Mouse (Mus musculus): ENCODE measurements around the gene Gm5065.

Gene Gm5065
- long read RNA-seq, experiment 1, result 0 reads
- long read RNA-seq, experiment 2, result 0 reads

DNA sequence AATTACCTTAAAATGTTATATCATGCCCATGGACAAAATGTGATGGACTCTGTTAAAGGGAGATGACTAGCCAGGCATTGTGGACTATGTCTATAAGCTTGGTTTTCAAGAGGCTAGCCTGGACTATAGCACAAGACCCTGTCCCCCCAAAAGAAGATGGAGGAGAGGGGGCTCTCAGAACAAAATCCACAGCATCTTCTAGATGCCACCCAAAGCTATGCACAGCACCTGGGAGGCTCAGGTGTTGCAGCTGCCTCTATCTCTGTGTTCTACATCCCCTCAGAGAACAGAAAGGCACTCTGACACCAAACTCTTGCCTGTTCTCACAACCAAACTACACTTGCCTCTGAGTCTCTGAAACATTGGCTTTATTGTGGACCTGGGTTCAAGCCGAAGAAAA lies at the start of gene Gm5065:
Gm5065 (plus strand) TSS at position 301 of the 400 bp plus-strand sequence.
- intact Hi-C loops (cut with DNase I), result no loop called here

DNA sequence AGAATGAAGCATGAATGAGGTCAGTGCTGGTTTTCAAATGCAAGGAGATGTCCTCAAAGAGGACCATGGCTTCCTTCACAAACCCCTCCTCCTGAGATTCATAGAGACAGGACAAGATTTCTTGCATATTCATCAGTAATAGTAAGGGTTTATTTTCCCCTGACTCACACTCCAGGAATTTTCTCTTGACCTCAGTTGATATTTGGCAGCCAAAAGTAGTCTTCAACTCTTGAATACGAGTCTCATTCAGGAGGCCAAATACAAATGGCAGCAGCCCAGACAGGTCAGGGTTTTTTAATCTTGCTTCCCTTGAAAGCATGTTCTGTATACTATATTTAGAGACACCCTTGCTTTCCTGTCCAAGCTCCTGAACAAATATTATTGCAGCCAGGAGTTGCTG lies 22.8 kb upstream of the Gm5065 start:
- intact Hi-C loops (cut with DNase I), result no loop called here

DNA sequence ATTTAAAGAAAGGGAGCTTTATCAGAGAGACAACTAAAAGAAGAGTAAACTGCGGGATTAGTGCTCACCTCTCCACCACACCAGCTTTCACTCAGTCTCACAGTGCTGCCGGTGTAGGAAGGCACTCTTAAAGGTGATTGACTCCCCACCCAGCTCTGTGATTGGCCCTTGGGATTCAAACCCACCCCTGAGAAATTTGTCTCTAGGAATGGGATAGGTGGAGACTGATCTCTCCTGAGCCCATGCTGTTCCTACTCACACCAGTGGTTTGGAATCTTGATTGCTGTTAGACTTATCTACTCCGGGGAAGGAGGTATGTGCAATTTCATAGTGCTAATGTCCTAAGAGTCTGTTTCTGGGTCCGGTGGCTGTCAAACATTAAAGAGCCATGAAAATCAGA lies 598 bp downstream of the Gm5065 start, which contains the start of gene Nlrp2:
Nlrp2 (minus strand) TSS at position 101 of the 400 bp plus-strand sequence.
- intact Hi-C loops (cut with DNase I), result no loop called here

DNA sequence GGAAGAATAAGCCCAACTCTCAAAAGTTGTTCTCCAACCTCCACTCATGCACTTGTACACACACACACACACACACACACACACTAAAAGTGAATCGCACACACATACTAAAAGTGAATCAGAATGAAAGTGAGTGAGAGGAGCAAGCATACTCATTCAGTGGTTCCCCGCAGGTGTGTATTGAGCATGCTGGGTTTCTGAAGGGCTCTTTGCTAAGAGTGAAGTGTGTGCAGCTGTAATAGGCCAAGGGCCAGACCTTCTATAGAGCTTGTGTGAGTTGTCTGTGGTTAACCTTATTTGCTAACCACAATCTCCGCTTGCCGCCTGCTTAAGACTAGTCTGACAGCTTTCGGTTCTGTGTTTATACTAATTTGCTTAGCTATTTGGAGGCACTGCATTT lies 13.3 kb downstream of the Gm5065 start:
- intact Hi-C loops (cut with DNase I), result no loop called here

DNA sequence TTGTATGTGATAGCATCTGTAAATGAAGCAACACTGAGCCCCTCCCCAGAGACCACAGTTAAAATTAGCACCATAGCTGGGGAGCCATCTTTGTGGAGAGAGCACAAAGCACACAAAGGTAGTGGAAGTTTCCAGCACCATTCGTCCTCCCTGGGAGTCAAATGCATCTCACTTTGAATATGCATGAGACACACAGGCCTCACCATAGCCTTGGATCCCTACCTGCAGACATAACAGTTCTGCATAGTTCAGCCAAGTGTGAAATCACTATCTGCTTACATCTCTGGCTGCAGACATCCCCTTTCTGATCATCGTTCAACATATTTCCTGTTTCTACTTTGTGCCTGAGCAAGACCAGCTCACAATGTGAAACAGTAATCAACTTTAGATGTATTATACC lies 16.4 kb downstream of the Gm5065 start:
- intact Hi-C loops (cut with DNase I), result loop anchor here (2.0 kb wide), 1 partner anchor 30 kb away; no protein-coding TSS in a partner anchor

DNA sequence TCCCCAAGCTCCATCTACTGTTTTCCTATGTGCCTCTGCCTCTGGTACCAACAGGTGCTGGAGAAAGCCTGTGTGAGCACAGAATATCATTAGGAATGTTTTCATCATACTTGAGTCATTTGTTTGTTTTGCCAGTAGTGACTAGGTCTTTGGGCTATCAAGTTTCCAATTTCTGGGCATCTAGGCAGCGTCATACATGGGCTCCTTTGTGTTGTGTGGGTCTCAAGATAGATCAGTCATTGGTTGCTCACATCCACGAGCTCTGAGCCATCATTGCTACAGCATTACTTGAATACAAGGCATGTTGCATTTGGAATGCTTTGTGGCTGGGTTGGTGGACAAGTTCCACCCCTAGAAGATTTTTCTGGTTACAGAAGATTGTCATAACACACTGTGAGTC lies 55.9 kb downstream of the Gm5065 start:
- intact Hi-C loops (cut with DNase I), result no loop called here
